Comparison of ENCODE assay signal across 8 mouse cellular contexts in the genomic region with DNA sequence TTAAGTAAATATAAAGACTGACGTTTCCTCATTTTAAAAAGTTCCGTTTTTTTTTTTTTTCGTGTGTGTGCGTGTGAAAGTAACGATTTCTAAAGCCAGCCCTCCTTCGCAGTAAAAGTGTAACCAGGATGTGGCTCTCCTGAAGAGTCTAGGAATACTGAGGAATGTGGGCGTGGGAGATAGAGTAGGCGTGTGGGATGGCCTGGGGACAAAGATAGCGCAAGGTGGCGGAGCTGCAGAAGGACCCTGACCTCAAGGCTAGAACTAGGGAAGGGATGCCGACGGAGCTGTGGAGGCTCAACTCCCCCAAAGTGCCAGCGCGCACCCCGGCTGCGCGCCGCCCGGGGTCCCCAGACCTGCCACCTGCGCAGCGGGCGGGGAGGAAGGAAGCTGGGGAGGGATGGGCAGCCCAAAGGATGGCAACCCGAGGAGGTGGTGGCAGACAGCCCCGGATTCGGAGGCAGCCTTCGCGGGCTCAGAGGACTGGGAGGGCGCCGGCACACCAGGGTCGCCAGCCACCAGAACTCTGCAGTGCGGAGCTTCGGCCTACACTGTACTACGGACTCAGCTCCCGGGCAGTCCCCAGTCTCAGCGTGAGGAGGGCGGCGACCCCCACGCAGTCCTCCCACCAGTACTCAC. TPM values are rescaled to one million over a fixed set of nuclear protein-coding genes. Genes with fewer than 3 reads are reported as not detected.
A peak's percentile ranks its signal among the peaks of the same experiment; 100 is the strongest.
DNase-seq lines count a peak whose midpoint lies in the region; ATAC-seq and TF ChIP-seq lines count a peak whose summit lies in the region.

No protein-coding gene starts in this region.

- POLR2A ChIA-PET in Patski (lab: Charles Lee): interaction anchor here (1.5 kb wide), 1 partner anchor 32 kb away, joined by 4 read pairs; a partner anchor contains a TSS

- in situ Hi-C loops in Patski (cut with MboI; ENCODE audit: low pct_unique_long_range_greater_than_20kb): loop anchor here (5.0 kb wide), 1 partner anchor 296 kb away; no protein-coding TSS in a partner anchor

- TF ChIP-seq CTCF in Patski (IDR thresholded peaks at IDR 0.05): no peak

- 0% methylated on average over 38 of the region's 38 CpGs for WGBS in heart, embryonic 11.5 days (ENCODE audit: insufficient replicate concordance)
- 0% methylated on average over 36 of the region's 38 CpGs for WGBS in forebrain, embryonic 14.5 days

- peaks cover 4% of the 10 kb centered on the region; the same call in 1 of the 2 replicates for H3K36me3 ChIP-seq in heart, embryonic 11.5 days (ENCODE audit: control insufficient read depth, insufficient read depth, low read length)
- peaks cover 21% of the 10 kb centered on the region for H3K36me3 ChIP-seq in forebrain, embryonic 14.5 days (ENCODE audit: control insufficient read depth, insufficient read depth, low read length)

- H3K27me3 ChIP-seq in heart, embryonic 11.5 days (ENCODE audit: control insufficient read depth, insufficient read depth, low read length): no peaks in the 10 kb centered on the region
- H3K27me3 ChIP-seq in Patski: no peaks in the 10 kb centered on the region
- H3K27me3 ChIP-seq in forebrain, embryonic 14.5 days (replicated peaks; ENCODE audit: control insufficient read depth, insufficient read depth, low read length): no peaks in the 10 kb centered on the region

- DNase-seq in heart, adult 9 months (ENCODE audit: low spot score in 2 of 2): no peak
- no peak for DNase-seq in Patski (ENCODE audit: low read depth, low spot score)
- peak; percentile 33 for DNase-seq in forebrain, embryonic 14.5 days (ENCODE audit: low spot score)
- peak; percentile 49 for DNase-seq in kidney, postnatal 14 days
- peak; percentile 81 for DNase-seq in thymus, postnatal 25 days
- DNase-seq in left cerebral cortex, adult 8-10 months (ENCODE audit: low spot score in 2 of 2): no peak

- CTCF ChIA-PET in Patski (lab: Charles Lee): interaction anchor here (2.0 to 2.1 kb wide), 2 partner anchors 32 to 104 kb away, joined by 5 read pairs; no protein-coding TSS in a partner anchor

- H3K27ac ChIP-seq in heart, embryonic 11.5 days (ENCODE audit: low read depth, low read length): peak overlapping the region; percentile 80
- H3K27ac ChIP-seq in forebrain, embryonic 14.5 days (ENCODE audit: low read depth, low read length): peak overlapping the region; percentile 55; the same call in 1 of the 2 replicates

- peak overlapping the region; percentile 85 for H3K9ac ChIP-seq in heart, embryonic 11.5 days (ENCODE audit: low read depth, low read length)
- peak overlapping the region; percentile 77 for H3K9ac ChIP-seq in forebrain, embryonic 14.5 days (ENCODE audit: low read length)

- peaks cover 19% of the 10 kb centered on the region; the same call in 1 of the 2 replicates for H3K4me1 ChIP-seq in heart, embryonic 11.5 days (ENCODE audit: control insufficient read depth, insufficient read depth, low read length)
- H3K4me1 ChIP-seq in forebrain, embryonic 14.5 days (ENCODE audit: control insufficient read depth, insufficient read depth, low read length): peaks cover 5% of the 10 kb centered on the region; the same call in 1 of the 2 replicates

- H3K4me2 ChIP-seq in heart, embryonic 11.5 days: peak overlapping the region; percentile 80
- peak overlapping the region; percentile 93 for H3K4me2 ChIP-seq in forebrain, embryonic 14.5 days (ENCODE audit: low read length)

- H3K4me3 ChIP-seq in heart, embryonic 11.5 days (ENCODE audit: low read depth, low read length): peak overlapping the region; percentile 82
- peak overlapping the region; percentile 72 for H3K4me3 ChIP-seq in forebrain, embryonic 14.5 days (ENCODE audit: low read depth, low read length)

- no peaks in the 10 kb centered on the region for H3K9me3 ChIP-seq in heart, embryonic 11.5 days (replicated peaks; ENCODE audit: control insufficient read depth, low read length)
- H3K9me3 ChIP-seq in forebrain, embryonic 14.5 days (replicated peaks; ENCODE audit: control insufficient read depth, low read length): no peaks in the 10 kb centered on the region

- ATAC-seq in heart, embryonic 11.5 days (replicated peaks; ENCODE audit: insufficient number of reproducible peaks, low FRiP score, low TSS enrichment): peak; percentile 69
- peak; percentile 31 for ATAC-seq in Patski
- peak; percentile 72 for ATAC-seq in forebrain, embryonic 14.5 days
- ATAC-seq in megakaryocyte progenitor cell, adult 5-6 weeks (replicated peaks; ENCODE audit: poor library complexity): peak; percentile 7

RNA-seq across cellular contexts. Expression of a gene that starts 0.5 kb away (rescaled TPM):
- polyA plus RNA-seq in heart, embryonic 11.5 days (2014; fragmentation: Nextera tagmentation; extraction: Ambion mirVana): 92.5 and 103 TPM in 2 replicates
- 76.6 TPM for polyA plus RNA-seq in Patski (2021)
- 43.2 and 49.6 TPM in 2 replicates for polyA plus RNA-seq in forebrain, embryonic 14.5 days (2014; fragmentation: Nextera tagmentation; extraction: Ambion mirVana)
- 106 and 127 TPM in 2 replicates for total RNA-seq in megakaryocyte progenitor cell, adult 5-6 weeks (2015)
- total RNA-seq in megakaryocyte progenitor cell, adult 5-6 weeks (2017): 170 and 190 TPM in 2 replicates
- 1 to 10 TPM; 1.2 to 2.1 (median 2.1) TPM for total RNA-seq in left cerebral cortex, adult 8-10 months (2022)

RNA-seq across cellular contexts. Expression of a gene that starts 31.8 kb away (rescaled TPM):
- polyA plus RNA-seq in heart, embryonic 11.5 days (2014; fragmentation: Nextera tagmentation; extraction: Ambion mirVana): 963 and 1,096 TPM in 2 replicates
- 3,038 TPM for polyA plus RNA-seq in Patski (2021)
- 964 and 1,342 TPM in 2 replicates for polyA plus RNA-seq in forebrain, embryonic 14.5 days (2014; fragmentation: Nextera tagmentation; extraction: Ambion mirVana)
- 3,301 and 3,503 TPM in 2 replicates for total RNA-seq in megakaryocyte progenitor cell, adult 5-6 weeks (2015)
- total RNA-seq in megakaryocyte progenitor cell, adult 5-6 weeks (2017): 5,104 and 5,789 TPM in 2 replicates
- 1,000 to 10,000 TPM; 1,482 to 1,620 (median 1,566) TPM for total RNA-seq in left cerebral cortex, adult 8-10 months (2022)

Comparison
In these comparisons a context has a peak if more than half of its experiments do, and no peak if none do; other contexts are left out.
1. ATAC-seq: peak in every context shown above with its lines; median percentile 72 in forebrain, embryonic 14.5 days; 69 in heart, embryonic 11.5 days; 31 in Patski; 7 in megakaryocyte progenitor cell, adult 5-6 weeks.
2. DNase-seq: peak in forebrain, embryonic 14.5 days (single experiment), kidney, postnatal 14 days (single experiment) and thymus, postnatal 25 days (single experiment); none in heart, adult 9 months (0 of 2), Patski (single experiment) and left cerebral cortex, adult 8-10 months (0 of 2).